Mouse (Mus musculus) C2C12 (cell line): ENCODE results near the gene Pyy. TPM values are rescaled to one million over a fixed set of nuclear protein-coding genes. Genes with fewer than 3 reads are reported as not detected.
A peak's percentile ranks its signal among the peaks of the same experiment; 100 is the strongest.

Experiments
- H3K27me3 ChIP-seq: one replicate; pipeline ENCODE4 v1.6.1; 2011; ENCODE audit not compliant: control insufficient read depth, insufficient read depth, insufficient read length
- H3K36me3 ChIP-seq: one replicate; pipeline ENCODE4 v1.6.1; 2011; ENCODE audit not compliant: control insufficient read depth, insufficient read depth
- H3K4me3 ChIP-seq: one replicate; pipeline ENCODE4 v1.5.1; 2011; ENCODE audit warnings: mild to moderate bottlenecking, control low read depth; ENCODE audit not compliant: poor library complexity, insufficient read depth, severe bottlenecking
- H3K79me2 ChIP-seq: one replicate; pipeline ENCODE4 v1.6.1; 2011; ENCODE audit not compliant: control insufficient read depth, insufficient read depth
- H3K79me3 ChIP-seq: one replicate; pipeline ENCODE4 v1.6.1; 2011; ENCODE audit warnings: low read depth, control low read depth
- H3ac ChIP-seq: one replicate; pipeline ENCODE3; 2011; ENCODE audit warnings: low read depth; ENCODE audit not compliant: control insufficient read depth, insufficient read length
- CEBPB ChIP-seq: IDR thresholded peaks from one replicate; pipeline ENCODE4 v1.6.1; 2011; ENCODE audit warnings: low read depth, mild to moderate bottlenecking, control low read depth, moderate library complexity
- CTCF ChIP-seq: IDR thresholded peaks from one replicate; pipeline ENCODE4 v1.5.1; 2011; ENCODE audit not compliant: control insufficient read depth, insufficient read depth, insufficient read length
- FOSL1 ChIP-seq: IDR thresholded peaks from one replicate; pipeline ENCODE4 v1.8.0; 2011; ENCODE audit warnings: mild to moderate bottlenecking, low read length; ENCODE audit not compliant: poor library complexity, insufficient read depth, severe bottlenecking
- MAX ChIP-seq: IDR thresholded peaks from one replicate; pipeline ENCODE4 v1.6.1; 2011; ENCODE audit warnings: mild to moderate bottlenecking, control low read depth
- MYOD1 ChIP-seq: IDR thresholded peaks from one replicate; pipeline ENCODE4 v1.6.1; 2011; ENCODE audit warnings: low read depth; ENCODE audit not compliant: control insufficient read depth, insufficient read length
- MYOG ChIP-seq: IDR thresholded peaks from one replicate; pipeline ENCODE4 v1.6.1; 2011; ENCODE audit not compliant: control insufficient read depth, insufficient read length; ENCODE audit errors: extremely low read depth
- USF1 ChIP-seq: IDR thresholded peaks from one replicate; pipeline ENCODE4 v1.6.1; 2011; ENCODE audit warnings: low read depth, mild to moderate bottlenecking, control low read depth, moderate library complexity
- polyA plus RNA-seq: library from polyadenylated mRNA; unstranded; fragments of >200 nt; fragmentation: generic; extraction: Trizol; gene quantifications from one replicate; pipeline ENCODE4 v1.2.1, GENCODE M21; 2012; ENCODE audit warnings: missing spikeins

Gene Pyy
- polyA plus RNA-seq, 1 experiment: not detected

DNA sequence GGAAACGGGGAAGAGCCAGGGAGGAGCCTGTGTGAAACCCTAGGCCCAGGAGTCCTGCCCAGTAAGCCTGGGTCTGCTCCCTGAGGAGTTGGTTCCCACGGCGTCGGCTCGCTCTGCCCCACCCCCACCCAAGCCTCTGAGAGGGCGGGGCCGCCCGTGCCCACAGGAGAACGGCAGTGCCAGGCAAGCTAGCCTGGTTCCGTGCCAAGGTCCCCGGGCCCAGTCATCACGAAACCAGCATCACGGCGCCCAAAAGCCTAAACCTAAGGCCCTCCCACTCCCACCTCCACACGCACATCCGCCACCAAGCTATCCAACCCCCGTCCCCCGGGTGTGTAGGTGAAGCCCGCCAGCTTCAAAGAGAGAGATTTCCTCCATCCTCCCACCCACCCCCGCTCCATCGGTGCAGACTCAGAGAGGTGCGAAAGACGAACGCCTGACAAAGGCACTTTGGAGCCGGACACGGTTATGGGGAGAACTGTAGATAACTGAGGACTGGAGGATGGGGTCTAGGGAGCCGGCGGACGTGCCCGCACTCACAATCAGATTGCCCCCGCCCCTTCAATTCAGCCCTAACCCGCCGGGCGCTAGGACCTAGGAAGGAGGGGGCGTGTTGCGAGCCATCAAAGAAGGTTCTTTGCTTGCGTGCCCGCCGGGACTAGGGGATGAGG, 20.4 kb downstream of the Pyy start:
- TF ChIP-seq CEBPB (no peak), MAX (peak; percentile 28), MYOG (no peak)
- Histone ChIP-seq H3K4me3 (peak overlapping the region; percentile 38), H3K36me3 (no peaks in the 10 kb centered on the region), H3K79me2 (no peaks in the 10 kb centered on the region), H3K27me3 (peaks cover 14% of the 10 kb centered on the region), H3ac (peak overlapping the region; percentile 52), H3K79me3 (no peaks in the 10 kb centered on the region)

DNA sequence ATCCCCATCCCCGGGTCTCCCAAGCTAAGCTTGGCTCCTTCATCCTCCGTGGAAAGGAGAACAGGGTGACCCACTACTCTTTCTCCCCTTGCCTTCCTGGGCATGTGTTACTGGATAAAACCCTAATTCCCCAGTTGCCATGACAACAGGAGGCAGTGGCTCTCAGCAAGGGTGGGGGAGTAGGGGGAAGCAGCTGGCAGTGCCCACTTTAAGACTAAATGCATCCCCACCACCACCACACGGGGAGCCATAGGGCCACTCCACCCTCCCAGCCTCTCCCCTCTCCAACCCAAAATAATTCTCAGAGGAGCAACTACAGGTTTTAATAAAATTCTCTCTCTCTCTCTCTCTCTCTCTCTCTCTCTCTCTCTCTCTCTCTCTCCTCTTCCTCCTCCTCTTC, 21.3 kb downstream of the Pyy start:
- H3K4me3 ChIP-seq: peak overlapping the region; percentile 38

DNA sequence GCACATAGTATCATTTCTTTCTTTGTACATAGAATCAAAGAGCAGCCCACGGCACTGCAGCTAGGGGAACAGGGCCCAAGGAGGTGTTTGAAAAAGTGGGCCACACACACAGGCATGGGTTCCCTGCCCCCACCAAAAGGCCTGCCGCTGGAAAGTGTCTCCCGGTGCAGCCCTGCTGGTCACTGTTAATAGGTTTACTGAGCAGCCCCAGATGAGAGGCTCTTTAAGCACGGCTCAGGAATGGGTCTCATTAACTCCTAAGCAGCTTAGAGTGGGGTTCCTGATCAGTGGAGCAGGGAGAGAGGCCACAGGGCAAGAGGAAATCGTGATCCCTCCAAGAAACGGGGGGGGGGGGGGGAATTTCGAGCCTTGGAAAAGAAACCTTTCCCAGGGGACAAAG, 23.5 kb downstream of the Pyy start:
- H3K27me3 ChIP-seq: peaks cover 22% of the 10 kb centered on the region
- H3K79me3 ChIP-seq: no peaks in the 10 kb centered on the region
- no peaks in the 10 kb centered on the region for H3K79me2 ChIP-seq
- TF ChIP-seq MAX (no peak), USF1 (no peak), CEBPB (no peak), MYOD1 (no peak), CTCF (no peak), FOSL1 (no peak), MYOG (no peak)
- no peaks in the 10 kb centered on the region for H3K36me3 ChIP-seq
- no peak overlapping the region for H3ac ChIP-seq
- no peak overlapping the region for H3K4me3 ChIP-seq

More for the DNA sequence above, 21.3 kb downstream of the Pyy start:
- no peaks in the 10 kb centered on the region for H3K36me3 ChIP-seq
- H3K79me2 ChIP-seq: no peaks in the 10 kb centered on the region
- peaks cover 12% of the 10 kb centered on the region for H3K27me3 ChIP-seq
- TF ChIP-seq MYOD1 (no peak), MYOG (no peak), CEBPB (no peak), MAX (no peak)
- peak overlapping the region; percentile 6 for H3ac ChIP-seq
- no peaks in the 10 kb centered on the region for H3K79me3 ChIP-seq

DNA sequence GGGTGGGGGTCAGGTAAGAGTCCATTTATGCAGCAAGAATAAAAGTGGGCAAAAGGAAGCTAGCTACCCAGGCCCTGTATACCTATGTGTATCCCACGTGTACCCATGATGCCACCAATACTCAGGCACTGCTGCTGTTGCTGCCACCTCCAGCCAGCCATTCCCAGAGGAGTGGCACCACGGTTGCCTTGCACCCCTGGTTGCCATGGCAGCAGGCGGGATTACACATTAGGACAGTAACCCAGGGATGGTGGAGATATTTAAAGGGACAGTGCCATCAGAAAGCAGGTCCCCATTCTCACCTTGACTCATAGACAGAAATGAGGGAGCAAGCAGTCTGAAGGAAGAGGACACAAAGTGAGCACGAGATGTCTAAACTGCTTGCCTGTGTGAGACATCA, 24.4 kb downstream of the Pyy start:
- Histone ChIP-seq H3ac (no peak overlapping the region), H3K79me3 (no peaks in the 10 kb centered on the region), H3K27me3 (peaks cover 31% of the 10 kb centered on the region), H3K79me2 (no peaks in the 10 kb centered on the region), H3K4me3 (no peak overlapping the region), H3K36me3 (no peaks in the 10 kb centered on the region)
- TF ChIP-seq MYOG (no peak), CEBPB (no peak), CTCF (no peak), FOSL1 (no peak), USF1 (no peak), MAX (no peak), MYOD1 (no peak)

DNA sequence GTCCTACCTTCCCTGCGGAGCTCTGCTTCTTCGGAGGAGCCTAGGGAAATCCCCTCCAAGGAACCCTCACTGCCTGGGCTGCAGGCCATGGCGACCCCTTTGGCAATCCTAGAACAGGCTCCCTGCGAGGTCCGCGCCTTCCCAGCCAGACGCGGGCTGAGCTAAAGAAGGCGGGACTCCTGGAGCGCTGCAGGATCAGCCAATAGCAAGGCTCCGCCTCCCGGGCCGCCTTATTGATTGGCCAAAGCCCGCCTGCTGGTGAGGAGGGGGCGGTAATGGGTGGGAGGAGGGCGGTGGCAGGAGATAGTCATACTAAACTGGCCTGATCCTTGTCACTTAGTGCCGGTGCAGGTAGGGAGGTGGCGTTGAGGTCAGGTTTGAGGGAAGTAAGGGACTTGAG, 25.3 kb downstream of the Pyy start:
- no peak for TF ChIP-seq MAX
- TF ChIP-seq CTCF: no peak
- TF ChIP-seq USF1: no peak
- Histone ChIP-seq H3K79me3 (no peaks in the 10 kb centered on the region), H3K79me2 (no peaks in the 10 kb centered on the region), H3ac (no peak overlapping the region), H3K27me3 (peaks cover 31% of the 10 kb centered on the region), H3K4me3 (no peak overlapping the region), H3K36me3 (no peaks in the 10 kb centered on the region)

DNA sequence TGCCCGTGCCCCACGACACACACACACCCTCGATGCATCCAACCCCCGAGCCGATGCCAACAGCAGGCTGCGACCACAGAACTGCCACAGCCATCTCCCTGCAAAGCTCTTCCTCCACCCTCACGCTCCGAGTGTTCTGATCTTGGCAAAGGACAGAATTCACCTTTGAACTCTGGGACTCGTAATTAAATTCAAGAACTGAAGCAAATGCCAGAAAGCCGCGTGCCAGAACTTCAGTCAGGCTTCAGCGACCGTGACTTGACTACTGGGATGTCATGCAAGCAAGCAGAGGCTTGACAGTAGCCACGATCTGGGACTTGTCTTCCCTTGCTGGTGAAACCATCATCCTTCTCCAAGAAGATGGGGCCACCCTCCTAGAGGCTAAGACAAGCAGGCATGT, 33.9 kb downstream of the Pyy start:
- Histone ChIP-seq H3K27me3 (peaks cover 10% of the 10 kb centered on the region), H3K36me3 (no peaks in the 10 kb centered on the region), H3K79me2 (no peaks in the 10 kb centered on the region), H3ac (no peak overlapping the region), H3K4me3 (no peak overlapping the region), H3K79me3 (no peaks in the 10 kb centered on the region)
- no peak for TF ChIP-seq FOSL1
- TF ChIP-seq MAX: no peak
- TF ChIP-seq MYOG: no peak
- no peak for TF ChIP-seq USF1
- TF ChIP-seq MYOD1: no peak
- no peak for TF ChIP-seq CTCF
- TF ChIP-seq CEBPB: no peak
